Mouse (Mus musculus) heart, embryonic 14.5 days (tissue): ENCODE data around the gene Lmbrd2. TPM values are rescaled to one million over a fixed set of nuclear protein-coding genes. Genes with fewer than 3 reads are reported as not detected.

ENCODE experiments used
- ATAC-seq: fragments of 200-750 bp; cut with Nextera tagmentation; 2 replicates; pipeline ENCODE4 v1.8.0; 2017; ENCODE audit warnings: low read depth, moderate TSS enrichment; ENCODE audit not compliant: insufficient number of reproducible peaks, insufficient read depth, low FRiP score
- H3K27ac ChIP-seq, 2 experiments: fragments of 200-500 bp in 1 of 2; fragments of 300-500 bp in 1 of 2; sonication (generic) in 1 of 2; replicated peaks in 1 of 2; 2 replicates each; pipeline ENCODE4 v1.5.1; 2012 to 2014; ENCODE audit warnings: low read depth in 2 of 2, low read length in 2 of 2, control low read depth in 1 of 2, mild to moderate bottlenecking in 1 of 2, mixed read lengths in 1 of 2; ENCODE audit not compliant: control insufficient read depth in 1 of 2, insufficient read depth in 1 of 2
- H3K27me3 ChIP-seq: fragments of 300-500 bp; sonication (generic); 2 replicates; pipeline ENCODE4 v1.6.1; 2014; ENCODE audit warnings: mild to moderate bottlenecking, low read length, control low read depth; ENCODE audit not compliant: control insufficient read depth, insufficient read depth
- H3K36me3 ChIP-seq: fragments of 300-500 bp; sonication (generic); 2 replicates; pipeline ENCODE4 v1.6.1; 2014; ENCODE audit warnings: mild to moderate bottlenecking, control low read depth, low read length, mixed read lengths; ENCODE audit not compliant: control insufficient read depth, insufficient read depth
- H3K4me1 ChIP-seq, 2 experiments: fragments of 200-500 bp in 1 of 2; fragments of 300-500 bp in 1 of 2; sonication (generic) in 1 of 2; 2 replicates each; pipeline ENCODE4 v1.6.1; 2012 to 2014; ENCODE audit warnings: low read length in 2 of 2, control low read depth in 1 of 2, mixed read lengths in 1 of 2; ENCODE audit not compliant: control insufficient read depth in 2 of 2, insufficient read depth in 2 of 2
- H3K4me2 ChIP-seq: fragments of 300-500 bp; sonication (generic); 2 replicates; pipeline ENCODE4 v1.6.1; 2014; ENCODE audit warnings: mild to moderate bottlenecking, low read length
- H3K4me3 ChIP-seq, 2 experiments: fragments of 200-500 bp in 1 of 2; fragments of 300-500 bp in 1 of 2; sonication (generic) in 1 of 2; 2 replicates each; pipeline ENCODE4 v1.5.1; 2012 to 2014; ENCODE audit warnings: low read length in 2 of 2, mild to moderate bottlenecking in 2 of 2, control low read depth in 1 of 2, low read depth in 1 of 2, moderate library complexity in 1 of 2; ENCODE audit not compliant: control insufficient read depth in 1 of 2, insufficient read depth in 1 of 2
- H3K9ac ChIP-seq: fragments of 300-500 bp; sonication (generic); 2 replicates; pipeline ENCODE4 v1.6.1; 2014; ENCODE audit warnings: mild to moderate bottlenecking, low read length
- H3K9me3 ChIP-seq: fragments of 300-500 bp; sonication (generic); 2 replicates; pipeline ENCODE4 v1.6.1; 2016; ENCODE audit warnings: low read length, control low read depth; ENCODE audit not compliant: control insufficient read depth
- WGBS: fragments of 180-500 bp; shearing (Covaris S2); extraction: QIAGEN DNeasy Blood & Tissue Kit; methylation state at CpG from one replicate; pipeline ENCODE4 v1.1.7; 2014; 5-methylcytosine and 5-hydroxymethylcytosine counted together
- polyA plus RNA-seq: library from polyadenylated mRNA; unstranded; fragments of >200 nt; fragmentation: Nextera tagmentation; extraction: Ambion mirVana; gene quantifications from 2 replicates; pipeline ENCODE4 v1.2.1, GENCODE M21; 2014

The Lmbrd2 gene
- polyA plus RNA-seq, 1 experiment from 2014 or later, result 3.8 TPM

DNA sequence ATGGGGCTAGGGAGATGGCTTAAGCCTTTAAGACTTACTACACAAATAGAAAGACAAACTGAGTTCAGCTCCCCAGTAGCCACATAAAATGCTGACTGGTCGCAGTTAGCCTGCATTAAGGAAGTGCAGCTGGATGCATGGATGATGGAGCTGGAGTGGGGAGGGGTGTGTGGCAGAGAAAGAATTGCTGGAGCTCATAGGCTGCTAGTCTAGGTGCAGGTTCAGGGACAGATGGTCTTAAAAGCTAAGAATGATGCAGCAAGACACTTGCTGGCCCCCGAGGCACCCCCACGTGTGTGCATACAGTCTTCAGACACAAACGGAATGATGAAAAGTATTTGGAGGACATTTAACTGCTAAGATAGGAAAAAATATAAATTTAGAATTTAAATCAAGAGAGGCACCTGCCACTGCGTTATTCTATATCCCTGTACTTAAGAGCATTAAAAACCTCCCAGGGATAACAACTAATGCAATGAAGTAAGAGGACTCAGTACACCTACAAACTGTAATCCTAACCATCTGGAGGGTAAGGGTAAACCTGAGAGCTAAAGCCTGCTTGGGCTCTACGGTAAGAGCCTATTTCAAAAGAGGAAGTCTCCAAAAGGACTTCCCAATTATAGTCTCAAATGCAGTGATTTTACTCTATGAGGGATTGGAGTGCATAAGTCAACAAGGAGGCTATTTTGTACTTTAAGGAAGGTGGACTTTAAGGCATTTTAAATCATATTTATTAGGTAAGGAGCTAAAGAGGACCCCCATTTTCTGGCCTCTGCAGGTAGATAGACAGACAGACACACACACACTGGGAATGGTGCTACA is 29.6 kb upstream of the Lmbrd2 start:
- 83% methylated on average over 6 of the region's 6 CpGs for WGBS
- H3K9ac ChIP-seq, result no peak overlapping the region
- ATAC-seq, result no peak
- H3K4me3 ChIP-seq, result no peak overlapping the region
- H3K27ac ChIP-seq, result no peak overlapping the region
- no peaks in the 10 kb centered on the region; a peak in 1 of 4 replicates for H3K4me1 ChIP-seq
- no peaks in the 10 kb centered on the region for H3K9me3 ChIP-seq
- peaks cover 88% of the 10 kb centered on the region for H3K36me3 ChIP-seq
- no peaks in the 10 kb centered on the region for H3K27me3 ChIP-seq
- no peak overlapping the region for H3K4me2 ChIP-seq

GRCm38 (mm10) chr15:9111648-9112047 is 28.7 kb upstream of the Lmbrd2 start:
- H3K27ac ChIP-seq, result no peak overlapping the region
- ATAC-seq, result no peak
- H3K9me3 ChIP-seq, result no peaks in the 10 kb centered on the region
- H3K9ac ChIP-seq, result no peak overlapping the region
- 55% methylated on average over 3 of the region's 3 CpGs for WGBS
- H3K27me3 ChIP-seq, result no peaks in the 10 kb centered on the region
- H3K4me2 ChIP-seq, result no peak overlapping the region
- H3K4me1 ChIP-seq, result no peaks in the 10 kb centered on the region; a peak in 1 of 4 replicates
- H3K36me3 ChIP-seq, result peaks cover 88% of the 10 kb centered on the region
- no peak overlapping the region for H3K4me3 ChIP-seq

DNA sequence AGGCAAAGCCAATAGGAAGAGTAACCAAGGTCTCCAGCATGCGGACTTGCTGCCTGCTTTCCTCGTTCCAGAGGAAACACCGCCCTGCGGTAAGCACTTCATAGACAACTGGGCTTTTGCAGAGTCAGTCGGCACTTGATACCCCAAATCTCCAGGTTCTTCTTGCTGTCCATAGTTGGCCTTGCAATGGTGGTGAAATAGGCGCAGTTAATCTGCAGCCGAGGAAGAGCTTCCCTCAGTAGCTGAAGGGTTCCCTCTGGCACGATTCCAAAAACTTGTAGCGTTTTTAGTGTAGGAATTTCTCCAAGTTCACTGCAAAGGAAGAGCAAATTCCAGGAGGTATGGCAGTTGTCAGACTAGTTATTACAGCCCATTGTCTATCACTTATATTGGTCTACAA is 26.8 kb upstream of the Lmbrd2 start:
- WGBS, result 60% methylated on average over 9 of the region's 9 CpGs
- no peak overlapping the region for H3K9ac ChIP-seq
- no peaks in the 10 kb centered on the region for H3K9me3 ChIP-seq
- no peak for ATAC-seq
- H3K4me3 ChIP-seq, result no peak overlapping the region
- H3K27ac ChIP-seq, result no peak overlapping the region
- H3K4me1 ChIP-seq, result no peaks in the 10 kb centered on the region; a peak in 1 of 4 replicates
- H3K4me2 ChIP-seq, result no peak overlapping the region
- peaks cover 90% of the 10 kb centered on the region for H3K36me3 ChIP-seq
- H3K27me3 ChIP-seq, result no peaks in the 10 kb centered on the region

DNA sequence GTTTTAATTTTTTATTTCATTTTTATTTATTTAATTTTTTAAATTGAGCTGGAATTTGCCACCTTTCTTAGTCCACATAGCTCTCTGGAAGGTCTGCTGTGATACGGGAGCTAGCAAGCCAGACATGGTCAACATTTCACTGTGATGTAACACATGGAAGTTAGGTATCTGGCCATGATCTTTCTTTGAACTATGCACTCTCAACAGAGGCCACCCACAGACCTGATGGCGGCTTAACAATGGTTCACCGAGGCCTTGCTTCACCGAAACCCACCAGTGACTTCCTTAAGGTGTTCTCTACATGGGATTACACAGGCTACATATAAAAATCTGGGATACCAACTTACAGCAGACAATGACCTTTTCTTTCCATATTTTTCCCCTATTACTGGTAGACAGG is 26.2 kb upstream of the Lmbrd2 start:
- Histone ChIP-seq H3K27ac (no peak overlapping the region), H3K27me3 (no peaks in the 10 kb centered on the region), H3K4me1 (no peaks in the 10 kb centered on the region; a peak in 1 of 4 replicates), H3K4me2 (no peak overlapping the region), H3K36me3 (peaks cover 91% of the 10 kb centered on the region), H3K9me3 (no peaks in the 10 kb centered on the region), H3K9ac (no peak overlapping the region), H3K4me3 (no peak overlapping the region)
- WGBS, result 85% methylated on average over 4 of the region's 4 CpGs
- ATAC-seq, result no peak

- WGBS, result 65% methylated on average over 5 of the region's 5 CpGs
- Histone ChIP-seq H3K4me3 (no peak overlapping the region), H3K9ac (no peak overlapping the region), H3K36me3 (peaks cover 92% of the 10 kb centered on the region), H3K9me3 (no peaks in the 10 kb centered on the region), H3K4me2 (no peak overlapping the region), H3K4me1 (no peaks in the 10 kb centered on the region; a peak in 1 of 4 replicates), H3K27me3 (no peaks in the 10 kb centered on the region), H3K27ac (no peak overlapping the region)
- ATAC-seq, result no peak
These were observed 25.8 kb upstream of the Lmbrd2 start for GRCm38 (mm10) chr15:9114599-9114998.

DNA sequence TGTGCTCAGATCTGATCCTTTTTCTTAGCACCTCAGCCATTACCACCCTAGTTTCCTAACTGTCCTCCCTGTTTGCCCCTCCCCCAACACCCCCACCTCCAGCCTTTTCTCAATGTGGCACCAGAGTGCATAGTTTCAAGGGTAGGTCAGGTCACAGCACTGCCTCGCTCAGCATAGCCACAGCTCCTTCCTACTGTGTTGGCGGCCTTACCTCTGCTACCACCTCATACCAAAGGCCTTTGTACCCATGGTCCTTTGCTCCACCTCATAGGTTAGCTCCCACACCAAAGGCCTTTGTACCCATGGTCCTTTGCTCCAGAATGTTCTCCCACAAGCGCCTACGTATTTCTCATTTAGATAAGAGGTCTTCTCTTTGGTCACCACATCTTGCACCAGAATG is 21.5 kb upstream of the Lmbrd2 start:
- Histone ChIP-seq H3K4me1 (no peaks in the 10 kb centered on the region), H3K9me3 (no peaks in the 10 kb centered on the region), H3K4me3 (no peak overlapping the region), H3K4me2 (no peak overlapping the region), H3K27me3 (no peaks in the 10 kb centered on the region), H3K27ac (no peak overlapping the region), H3K36me3 (peaks cover 98% of the 10 kb centered on the region), H3K9ac (no peak overlapping the region)
- ATAC-seq, result no peak
- WGBS, result 76% methylated on average over 4 of the region's 4 CpGs

DNA sequence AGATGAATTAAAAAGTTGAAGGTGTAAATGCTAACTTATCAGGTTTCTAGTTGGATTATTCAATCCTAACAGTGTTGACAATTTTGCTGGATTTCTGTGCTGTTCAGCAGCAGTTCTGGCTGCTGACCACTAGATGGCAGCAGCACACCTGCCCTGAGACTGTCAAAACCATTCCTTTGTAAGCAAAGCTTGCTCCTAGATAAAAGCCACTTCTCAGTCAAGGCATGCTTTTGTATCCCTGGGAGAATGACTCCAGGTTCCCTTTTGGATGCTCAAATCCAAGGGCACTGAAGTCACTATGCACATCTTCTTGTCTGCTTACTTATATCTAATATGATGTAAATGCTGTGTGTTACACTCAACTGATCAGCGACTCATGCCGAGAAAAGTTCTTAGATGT is 20.3 kb upstream of the Lmbrd2 start:
- ATAC-seq, result no peak
- Histone ChIP-seq H3K36me3 (peaks cover 99% of the 10 kb centered on the region), H3K4me3 (no peak overlapping the region), H3K9ac (no peak overlapping the region), H3K4me2 (no peak overlapping the region), H3K4me1 (no peaks in the 10 kb centered on the region), H3K27me3 (no peaks in the 10 kb centered on the region), H3K9me3 (no peaks in the 10 kb centered on the region), H3K27ac (no peak overlapping the region)
- WGBS, result 93% methylated on average over 2 of the region's 2 CpGs

DNA sequence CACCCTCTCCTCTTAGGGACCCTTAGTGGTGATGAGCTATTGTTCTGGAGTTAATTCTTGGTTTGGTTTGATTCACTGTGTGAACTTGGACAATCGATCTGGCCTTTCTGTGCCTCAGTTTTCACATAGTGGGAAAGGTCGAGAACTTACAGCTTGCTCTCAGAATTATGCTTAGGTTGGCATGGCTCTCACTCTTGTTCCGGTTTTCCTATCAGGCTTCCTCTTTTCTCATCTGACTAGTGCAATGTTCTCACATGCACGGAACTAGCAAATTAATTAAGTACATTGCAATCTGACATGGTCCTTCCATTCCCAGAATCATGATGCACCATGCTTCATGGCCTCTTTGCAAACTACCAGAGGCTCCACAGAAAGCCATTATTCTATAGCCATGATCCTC is 17.4 kb upstream of the Lmbrd2 start:
- Histone ChIP-seq H3K9ac (no peak overlapping the region), H3K27ac (no peak overlapping the region), H3K4me2 (no peak overlapping the region), H3K36me3 (peaks cover 98% of the 10 kb centered on the region), H3K4me1 (no peaks in the 10 kb centered on the region), H3K9me3 (no peaks in the 10 kb centered on the region), H3K4me3 (no peak overlapping the region), H3K27me3 (no peaks in the 10 kb centered on the region)
- ATAC-seq, result no peak
- WGBS, result 85% methylated on average over 4 of the region's 4 CpGs
